Mouse (Mus musculus) myocyte (in vitro differentiated cells): ENCODE results near the gene Fut2.

Source experiments
- CEBPB ChIP-seq: IDR thresholded peaks from 2 replicates; pipeline ENCODE4 v1.6.1; 2011; ENCODE audit warnings: mild to moderate bottlenecking, moderate library complexity; ENCODE audit not compliant: poor library complexity, insufficient read depth, severe bottlenecking
- E2F4 ChIP-seq: IDR thresholded peaks from one replicate; pipeline ENCODE4 v1.6.1; 2011; ENCODE audit warnings: mild to moderate bottlenecking, control low read depth, moderate library complexity; ENCODE audit not compliant: insufficient read depth
- MAX ChIP-seq: IDR thresholded peaks from one replicate; pipeline ENCODE4 v1.6.1; 2011; ENCODE audit warnings: low read depth, mild to moderate bottlenecking, control low read depth
- MYOD1 ChIP-seq, 3 experiments: IDR thresholded peaks; one replicate each; pipeline ENCODE4 v1.6.1; 2011; ENCODE audit warnings: control low read depth in 2 of 3, low read depth in 2 of 3, mild to moderate bottlenecking in 2 of 3, moderate library complexity in 1 of 3; ENCODE audit not compliant: insufficient read length in 2 of 3, control insufficient read depth in 1 of 3
- MYOG ChIP-seq, 3 experiments: IDR thresholded peaks; one replicate each; pipeline ENCODE4 v1.6.1; 2011; ENCODE audit warnings: control low read depth in 2 of 3, low read depth in 2 of 3, mild to moderate bottlenecking in 2 of 3; ENCODE audit not compliant: insufficient read length in 2 of 3, control insufficient read depth in 1 of 3, insufficient read depth in 1 of 3
- POLR2A ChIP-seq: IDR thresholded peaks from one replicate; pipeline ENCODE4 v1.6.1; 2011; ENCODE audit warnings: low read depth, mild to moderate bottlenecking, control low read depth, moderate library complexity; ENCODE audit not compliant: insufficient read length
- POLR2AphosphoS2 ChIP-seq: IDR thresholded peaks from one replicate; pipeline ENCODE4 v1.6.1; 2011; ENCODE audit warnings: low read depth, control low read depth; ENCODE audit not compliant: insufficient read length
- REST ChIP-seq: IDR thresholded peaks from one replicate; pipeline ENCODE4 v1.6.1; 2011; ENCODE audit warnings: mild to moderate bottlenecking, control low read depth, moderate library complexity; ENCODE audit not compliant: insufficient read depth, insufficient read length
- SRF ChIP-seq: IDR thresholded peaks from one replicate; pipeline ENCODE4 v1.6.1; 2011; ENCODE audit warnings: low read depth; ENCODE audit not compliant: control insufficient read depth, insufficient read length
- TCF12 ChIP-seq: IDR thresholded peaks from one replicate; pipeline ENCODE4 v1.6.1; 2011; ENCODE audit warnings: mild to moderate bottlenecking, control low read depth; ENCODE audit not compliant: poor library complexity, insufficient read depth, severe bottlenecking
- TCF3 ChIP-seq: IDR thresholded peaks from one replicate; pipeline ENCODE4 v1.6.1; 2011; ENCODE audit warnings: low read depth, control low read depth; ENCODE audit not compliant: insufficient read length
- USF1 ChIP-seq: IDR thresholded peaks from one replicate; pipeline ENCODE4 v1.6.1; 2011; ENCODE audit warnings: low read depth, mild to moderate bottlenecking, control low read depth, moderate library complexity

DNA sequence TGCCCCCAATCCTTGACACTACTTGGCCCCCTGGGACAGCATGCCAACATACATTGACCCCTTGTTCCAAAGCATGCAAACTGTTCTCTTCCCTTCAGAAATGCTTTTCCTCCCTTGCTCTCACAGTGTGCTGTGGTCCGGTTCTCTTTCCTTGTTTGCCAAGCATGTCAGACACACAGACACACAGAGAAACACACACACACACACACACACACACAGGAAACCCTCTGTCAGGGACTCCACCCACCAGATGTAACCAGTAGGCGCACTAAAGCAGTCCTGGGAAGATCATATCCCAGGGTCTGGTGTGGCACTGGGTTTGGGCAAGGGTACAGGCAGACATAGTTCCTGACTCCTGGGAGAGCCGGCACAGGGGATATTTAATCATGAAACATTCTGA is 20.6 kb upstream of the Fut2 start:
- no peak for TF ChIP-seq POLR2A
- no peak for TF ChIP-seq MYOD1 (IDR thresholded peaks at IDR 0.05; ENCODE audit: control insufficient read depth in 1 of 3, insufficient read length in 2 of 3, low read depth in 2 of 3)
- no peak for TF ChIP-seq CEBPB
- TF ChIP-seq E2F4: no peak
- no peak for TF ChIP-seq POLR2AphosphoS2
- no peak for TF ChIP-seq USF1
- TF ChIP-seq TCF12: no peak
- no peak for TF ChIP-seq REST
- no peak for TF ChIP-seq MAX
- no peak for TF ChIP-seq MYOG (IDR thresholded peaks at IDR 0.05; ENCODE audit: control insufficient read depth in 1 of 3, insufficient read depth in 1 of 3, insufficient read length in 2 of 3, low read depth in 2 of 3)
- no peak for TF ChIP-seq TCF3
- no peak for TF ChIP-seq SRF
